Comparison of ENCODE assay signal across 8 mouse cellular contexts in the genomic region with DNA sequence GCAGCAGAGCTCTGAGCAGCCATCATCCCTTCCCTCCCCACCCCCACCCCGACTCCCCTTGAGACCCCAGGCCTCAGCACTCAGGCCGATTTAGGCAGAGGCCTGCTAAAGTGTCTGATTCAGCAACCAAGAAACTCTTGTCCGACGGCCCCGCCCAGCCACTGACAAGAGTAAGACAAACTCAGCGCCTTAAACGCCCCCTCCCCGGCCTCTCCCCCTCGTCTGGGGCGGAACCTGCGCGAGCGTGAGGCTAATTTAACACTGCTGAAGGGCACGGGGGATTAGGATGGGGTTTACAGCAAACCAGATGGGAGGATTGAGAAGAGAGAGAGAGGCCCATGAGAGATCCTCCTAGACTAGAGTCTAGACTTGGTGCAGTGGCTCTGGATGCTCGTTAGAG.
DNase-seq lines count a peak whose midpoint lies in the region; ATAC-seq and TF ChIP-seq lines count a peak whose summit lies in the region.

No protein-coding gene starts in this region.

- ATAC-seq in hindbrain, embryonic 12.5 days (ENCODE audit: low FRiP score) = peak; percentile 47; the same call in 1 of the 2 replicates
- ATAC-seq in midbrain, embryonic 13.5 days = peak; percentile 49
- ATAC-seq in megakaryocyte progenitor cell, adult 5-6 weeks (replicated peaks; ENCODE audit: poor library complexity) = no peak

- no peak overlapping the region for H3K27ac ChIP-seq in kidney, adult 2 months (ENCODE audit: insufficient read depth, low read depth, low read length)
- no peak overlapping the region for H3K27ac ChIP-seq in hindbrain, embryonic 12.5 days
- H3K27ac ChIP-seq in midbrain, embryonic 13.5 days = no peak overlapping the region

- TF ChIP-seq CTCF in kidney, adult 2 months (conservative IDR thresholded peaks at IDR 0.05; ENCODE audit: insufficient read depth, insufficient read length, low read depth, low read length) = no peak

- H3K36me3 ChIP-seq in kidney, adult 2 months (ENCODE audit: control insufficient read depth, insufficient read depth, low read length) = no peaks in the 10 kb centered on the region
- peaks cover 4% of the 10 kb centered on the region; the same call in 1 of the 2 replicates for H3K36me3 ChIP-seq in hindbrain, embryonic 12.5 days
- peaks cover 3% of the 10 kb centered on the region; the same call in 1 of the 2 replicates for H3K36me3 ChIP-seq in midbrain, embryonic 13.5 days

- WGBS in kidney, adult 2 months = 43% methylated on average over 15 of the region's 15 CpGs
- WGBS in hindbrain, embryonic 12.5 days = 10% methylated on average over 15 of the region's 15 CpGs
- WGBS in midbrain, embryonic 13.5 days = 4% methylated on average over 15 of the region's 15 CpGs

- H3K27me3 ChIP-seq in kidney, adult 2 months (replicated peaks; ENCODE audit: control insufficient read depth, insufficient read depth, low read length) = no peaks in the 10 kb centered on the region
- H3K27me3 ChIP-seq in hindbrain, embryonic 12.5 days = no peaks in the 10 kb centered on the region
- H3K27me3 ChIP-seq in midbrain, embryonic 13.5 days = no peaks in the 10 kb centered on the region

- H3K4me2 ChIP-seq in hindbrain, embryonic 12.5 days (replicated peaks) = no peak overlapping the region
- no peak overlapping the region for H3K4me2 ChIP-seq in midbrain, embryonic 13.5 days (replicated peaks)

- H3K9ac ChIP-seq in hindbrain, embryonic 12.5 days = 0 out of 2 replicates have a peak overlapping the region, but pooled peaks have one; percentile 9
- H3K9ac ChIP-seq in midbrain, embryonic 13.5 days (replicated peaks) = no peak overlapping the region

- no peak for TF ChIP-seq POLR2A in kidney, adult 2 months (IDR thresholded peaks at IDR 0.05; ENCODE audit: low read depth, low read length)

- DNase-seq in kidney, postnatal 10 days = peak; percentile 75
- no peak for DNase-seq in kidney, adult 2 months
- DNase-seq in embryo, embryonic 11 days = peak; percentile 84
- DNase-seq in frontal cortex, postnatal 36 days (ENCODE audit: low spot score in 2 of 2) = no peak
- DNase-seq in frontal cortex, adult 2 months (ENCODE audit: extremely low spot score in 1 of 2, low spot score in 1 of 2) = no peak

- no peaks in the 10 kb centered on the region for H3K9me3 ChIP-seq in hindbrain, embryonic 12.5 days (replicated peaks)
- H3K9me3 ChIP-seq in midbrain, embryonic 13.5 days = no peaks in the 10 kb centered on the region

- H3K4me1 ChIP-seq in kidney, adult 2 months (ENCODE audit: control insufficient read depth, insufficient read depth, low read length) = 0 out of 2 replicates have a peak, but pooled peaks cover 6% of the 10 kb centered on the region
- peaks cover 18% of the 10 kb centered on the region for H3K4me1 ChIP-seq in hindbrain, embryonic 12.5 days
- H3K4me1 ChIP-seq in midbrain, embryonic 13.5 days (replicated peaks) = peaks cover 16% of the 10 kb centered on the region

- H3K4me3 ChIP-seq in kidney, adult 2 months (ENCODE audit: insufficient read depth, low read depth, low read length) = no peak overlapping the region
- no peak overlapping the region for H3K4me3 ChIP-seq in hindbrain, embryonic 12.5 days
- H3K4me3 ChIP-seq in midbrain, embryonic 13.5 days (replicated peaks) = no peak overlapping the region

Comparison
In these comparisons a context has a peak if more than half of its experiments do, and no peak if none do; other contexts are left out.
1. DNase-seq: peak in kidney, postnatal 10 days (single experiment) and embryo, embryonic 11 days (single experiment); none in kidney, adult 2 months (single experiment), frontal cortex, postnatal 36 days (0 of 2) and frontal cortex, adult 2 months (0 of 2).